Mouse (Mus musculus) ovary, postnatal 14 days (tissue): Measurements from ENCODE around the gene Ergic1.

ENCODE experiments used
- DNase-seq: peaks from one replicate; pipeline ENCODE4 v3.0.0; 2022; ENCODE audit warnings: low spot score

The Ergic1 gene

GRCm38 (mm10) chr17:26600913-26601447 lies 39.7 kb downstream of the Ergic1 start:
- DNase-seq: no peak

GRCm38 (mm10) chr17:26601514-26601913 lies 40.2 kb downstream of the Ergic1 start:
- no peak for DNase-seq

GRCm38 (mm10) chr17:26601926-26602325 lies 40.6 kb downstream of the Ergic1 start:
- no peak for DNase-seq

- DNase-seq: no peak
These were observed 41.1 kb downstream of the Ergic1 start for GRCm38 (mm10) chr17:26602371-26602885.

- no peak for DNase-seq
These were observed 42.0 kb downstream of the Ergic1 start for GRCm38 (mm10) chr17:26603311-26603710.

- DNase-seq: no peak
These were observed 44.3 kb downstream of the Ergic1 start for GRCm38 (mm10) chr17:26605636-26606035.

- DNase-seq: no peak
These were observed 45.2 kb downstream of the Ergic1 start for GRCm38 (mm10) chr17:26606516-26606915.

GRCm38 (mm10) chr17:26608348-26608747 lies 47.1 kb downstream of the Ergic1 start:
- DNase-seq: no peak

GRCm38 (mm10) chr17:26608877-26609276 lies 47.6 kb downstream of the Ergic1 start:
- no peak for DNase-seq

- DNase-seq: no peak
These were observed 48.5 kb downstream of the Ergic1 start for GRCm38 (mm10) chr17:26609820-26610219.

GRCm38 (mm10) chr17:26611328-26611727 lies 50.0 kb downstream of the Ergic1 start:
- no peak for DNase-seq

GRCm38 (mm10) chr17:26611918-26612317 lies 50.6 kb downstream of the Ergic1 start:
- no peak for DNase-seq

- no peak for DNase-seq
These were observed 53.0 kb downstream of the Ergic1 start for GRCm38 (mm10) chr17:26614286-26614685.

GRCm38 (mm10) chr17:26614708-26615486 lies 53.6 kb downstream of the Ergic1 start:
- DNase-seq: no peak

- no peak for DNase-seq
These were observed 55.4 kb downstream of the Ergic1 start for GRCm38 (mm10) chr17:26616696-26617095.

GRCm38 (mm10) chr17:26618498-26618897 lies 57.2 kb downstream of the Ergic1 start:
- DNase-seq: no peak

GRCm38 (mm10) chr17:26619577-26619976 lies 58.3 kb downstream of the Ergic1 start:
- no peak for DNase-seq

GRCm38 (mm10) chr17:26620292-26620691 lies 59.0 kb downstream of the Ergic1 start:
- DNase-seq: no peak

GRCm38 (mm10) chr17:26620786-26621766 lies 59.8 kb downstream of the Ergic1 start:
- DNase-seq: peak; percentile 48

- no peak for DNase-seq
These were observed 60.6 kb downstream of the Ergic1 start for GRCm38 (mm10) chr17:26621912-26622311.

GRCm38 (mm10) chr17:26623991-26624390 lies 62.7 kb downstream of the Ergic1 start:
- no peak for DNase-seq

GRCm38 (mm10) chr17:26624999-26625398 lies 63.7 kb downstream of the Ergic1 start:
- DNase-seq: no peak
